Comparison of ENCODE assay signal across 24 mouse cellular contexts in the genomic region with DNA sequence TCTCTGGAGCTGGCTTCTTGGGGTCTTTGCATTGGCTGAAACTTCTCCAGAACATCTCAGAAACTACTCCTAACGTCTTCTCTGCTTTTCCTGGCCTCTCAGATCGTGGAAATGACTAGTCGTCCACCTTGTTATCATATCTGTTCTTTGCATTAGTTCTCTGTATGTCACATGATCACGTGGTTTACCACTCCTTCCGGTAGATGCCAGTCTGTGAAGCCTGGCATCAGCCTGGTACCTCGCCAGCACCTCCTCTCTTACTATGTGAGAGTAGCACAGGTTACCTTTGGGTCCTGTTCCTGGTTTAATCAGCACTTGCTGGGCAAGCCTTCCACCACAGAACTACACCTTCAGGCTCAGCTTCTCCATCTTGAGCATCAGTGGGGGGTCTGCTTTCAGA. TPM values are rescaled to one million over a fixed set of nuclear protein-coding genes. Genes with fewer than 3 reads are reported as not detected.
DNase-seq lines count a peak whose midpoint lies in the region; ATAC-seq and TF ChIP-seq lines count a peak whose summit lies in the region.
"Had no signal": no experiment of that assay in that cellular context is flagged by ENCODE, and none has a peak within 500 bp of the region (broad histone marks: within the 10 kb centered on the region; RNA-seq: fewer than 3 reads in every experiment).

No protein-coding gene starts in this region.

- peaks cover 6 to 7% of the 10 kb centered on the region in 2 experiments for H3K4me1 ChIP-seq in MEL (ENCODE audit: control insufficient read depth in 1 of 2, insufficient read depth in 2 of 2, low read length in 2 of 2)
- peaks cover 5% of the 10 kb centered on the region for H3K4me1 ChIP-seq in midbrain, embryonic 15.5 days

- WGBS in midbrain, embryonic 15.5 days = 93% methylated on average over 6 of the region's 6 CpGs

- H3K9me3 ChIP-seq in MEL (replicated peaks; ENCODE audit: insufficient read depth, low read length) = no peaks in the 10 kb centered on the region
- no peaks in the 10 kb centered on the region for H3K9me3 ChIP-seq in midbrain, embryonic 15.5 days
- H3K9me3 ChIP-seq: embryonic facial prominence, embryonic 12.5 days; heart, embryonic 15.5 days had no signal

- DNase-seq in MEL (ENCODE audit: low read depth, low spot score) = peak; percentile 42
- no peak for DNase-seq in frontal cortex, postnatal 25 days (ENCODE audit: low spot score in 2 of 2)
- DNase-seq in lung, postnatal 25 days (ENCODE audit: low spot score) = no peak
- DNase-seq in kidney, adult 8-10 months = no peak
- DNase-seq: adrenal gland, postnatal 10 days; cerebellum, adult 9-10 months; forebrain, postnatal 0 days; gastrocnemius, adult 2 months; heart, adult 2 months; heart, postnatal 4 days; kidney, adult 2 months; kidney, postnatal 25 days; lung, adult 18-20 months; right cerebral cortex, adult 18-20 months; thymus, postnatal 4 days had no signal

- TF ChIP-seq CTCF in C2C12 (IDR thresholded peaks at IDR 0.05; ENCODE audit: control insufficient read depth, insufficient read depth, insufficient read length) (no peak), MEL (IDR thresholded peaks at IDR 0.05 in 2 of 3, conservative IDR thresholded peaks at IDR 0.05 in 1 of 3; ENCODE audit: control insufficient read depth in 1 of 3, insufficient read depth in 1 of 3, low read depth in 2 of 3, low read length in 3 of 3, poor library complexity in 1 of 3, severe bottlenecking in 1 of 3) (no peak)

- H3K27me3 ChIP-seq in C2C12 (ENCODE audit: control insufficient read depth, insufficient read depth, insufficient read length) = no peaks in the 10 kb centered on the region
- no peaks in the 10 kb centered on the region for H3K27me3 ChIP-seq in MEL (ENCODE audit: control insufficient read depth in 1 of 2, insufficient read depth in 2 of 2, low read length in 2 of 2)
- H3K27me3 ChIP-seq in midbrain, embryonic 15.5 days (replicated peaks) = no peaks in the 10 kb centered on the region
- H3K27me3 ChIP-seq: embryonic facial prominence, embryonic 12.5 days; heart, embryonic 15.5 days had no signal

- no peak overlapping the region for H3ac ChIP-seq in C2C12 (ENCODE audit: control insufficient read depth, insufficient read length, low read depth)

- no peak overlapping the region for H3K4me2 ChIP-seq in midbrain, embryonic 15.5 days
- H3K4me2 ChIP-seq: embryonic facial prominence, embryonic 12.5 days; heart, embryonic 15.5 days; liver, embryonic 11.5 days had no signal

- TF ChIP-seq POLR2A in MEL (IDR thresholded peaks at IDR 0.05; ENCODE audit: control insufficient read depth in 1 of 2, insufficient read depth in 1 of 2, low read depth in 1 of 2, low read length in 2 of 2, poor library complexity in 1 of 2) = no peak

- no peak overlapping the region for H3K9ac ChIP-seq in MEL (ENCODE audit: control insufficient read depth, low read depth, low read length, poor library complexity, severe bottlenecking)
- H3K9ac ChIP-seq in midbrain, embryonic 15.5 days = no peak overlapping the region
- H3K9ac ChIP-seq: embryonic facial prominence, embryonic 12.5 days; forebrain, postnatal 0 days; heart, embryonic 15.5 days had no signal

- peak; percentile 59; a peak in 3 of 4 replicates for TF ChIP-seq EP300 in MEL (IDR thresholded peaks at IDR 0.05; ENCODE audit: low read depth in 1 of 2, low read length in 2 of 2)

- H3K4me3 ChIP-seq in C2C12 (ENCODE audit: insufficient read depth, poor library complexity, severe bottlenecking) (no peak overlapping the region), MEL (ENCODE audit: control insufficient read depth in 1 of 2, insufficient read depth in 1 of 2, low read depth in 2 of 2, low read length in 2 of 2) (peak overlapping the region in 1 of 2 experiments; percentile 37; a peak in 1 of 4 replicates)
- no peak overlapping the region for H3K4me3 ChIP-seq in midbrain, embryonic 15.5 days
- H3K4me3 ChIP-seq: embryonic facial prominence, embryonic 12.5 days; gastrocnemius, adult 2 months; heart, adult 2 months; heart, embryonic 15.5 days had no signal

- H3K79me3 ChIP-seq in C2C12 (ENCODE audit: low read depth) = peaks cover 16% of the 10 kb centered on the region

- ATAC-seq in granulocyte monocyte progenitor cell, adult 5-6 weeks (replicated peaks; ENCODE audit: poor library complexity, severe bottlenecking) = peak; percentile 44; the same call in 1 of the 2 replicates
- ATAC-seq in megakaryocyte-erythroid progenitor cell, adult 5-6 weeks (replicated peaks; ENCODE audit: low FRiP score, low TSS enrichment, poor library complexity, severe bottlenecking) = peak; percentile 86
- no peak for ATAC-seq in midbrain, embryonic 15.5 days (replicated peaks)
- ATAC-seq: forebrain, postnatal 0 days; midbrain, embryonic 16.5 days had no signal

- no peak for TF ChIP-seq RAD21 in MEL (IDR thresholded peaks at IDR 0.05; ENCODE audit: low read depth, low read length)

- no peak overlapping the region for H3K27ac ChIP-seq in MEL (ENCODE audit: control insufficient read depth, low read depth, low read length)
- H3K27ac ChIP-seq in midbrain, embryonic 15.5 days = no peak overlapping the region
- H3K27ac ChIP-seq: embryonic facial prominence, embryonic 12.5 days; gastrocnemius, adult 2 months; heart, adult 2 months; heart, embryonic 15.5 days; macrophage had no signal

- H3K36me3 ChIP-seq in C2C12 (ENCODE audit: control insufficient read depth, insufficient read depth) (no peaks in the 10 kb centered on the region), MEL (ENCODE audit: control insufficient read depth in 1 of 2, insufficient read depth in 2 of 2, low read length in 2 of 2) (peaks cover 0 to 7% of the 10 kb centered on the region in 2 experiments; a peak in 2 of 4 replicates)
- H3K36me3 ChIP-seq in midbrain, embryonic 15.5 days (replicated peaks) = no peaks in the 10 kb centered on the region
- H3K36me3 ChIP-seq: embryonic facial prominence, embryonic 12.5 days; heart, embryonic 15.5 days had no signal

- H3K79me2 ChIP-seq in C2C12 (ENCODE audit: control insufficient read depth, insufficient read depth) (peaks cover 65% of the 10 kb centered on the region), MEL (ENCODE audit: control insufficient read depth, insufficient read depth, low read length, poor library complexity) (no peaks in the 10 kb centered on the region)

TF ChIP-seq in C2C12, 6 proteins besides CTCF, POLR2A, EP300 and RAD21:
- no peak for TF ChIP-seq FOSL1 (IDR thresholded peaks at IDR 0.05; ENCODE audit: insufficient read depth, low read length, poor library complexity, severe bottlenecking)
- no peak for TF ChIP-seq CEBPB (IDR thresholded peaks at IDR 0.05; ENCODE audit: low read depth)
- peak; percentile 63 for TF ChIP-seq USF1 (IDR thresholded peaks at IDR 0.05; ENCODE audit: low read depth)
- TF ChIP-seq MAX (IDR thresholded peaks at IDR 0.05) = no peak
- no peak for TF ChIP-seq MYOG (IDR thresholded peaks at IDR 0.05; ENCODE audit: control insufficient read depth, extremely low read depth, insufficient read length)
- TF ChIP-seq MYOD1 (IDR thresholded peaks at IDR 0.05; ENCODE audit: control insufficient read depth, insufficient read length, low read depth) = no peak

TF ChIP-seq in MEL, 35 proteins besides CTCF, POLR2A, EP300 and RAD21 (continues in another document):
- TF ChIP-seq NELFE (IDR thresholded peaks at IDR 0.05; ENCODE audit: low read depth, low read length) (no peak), ETS1 (IDR thresholded peaks at IDR 0.05; ENCODE audit: low read depth, low read length) (peak; percentile 39; the same call in 1 of the 2 replicates), BHLHE40 (IDR thresholded peaks at IDR 0.05; ENCODE audit: borderline replicate concordance, low read depth, low read length) (peak; percentile 56; the same call in 1 of the 2 replicates), ELF1 (IDR thresholded peaks at IDR 0.05; ENCODE audit: low read depth, low read length) (0 out of 2 replicates have a peak, but pooled peaks have one; percentile 26), CHD1 (IDR thresholded peaks at IDR 0.05; ENCODE audit: low read depth, low read length) (no peak), SIN3A (IDR thresholded peaks at IDR 0.05; ENCODE audit: low read length) (0 out of 2 replicates have a peak, but pooled peaks have one; percentile 15), USF1 (IDR thresholded peaks at IDR 0.05; ENCODE audit: low read depth, low read length) (peak; percentile 89), MYB (IDR thresholded peaks at IDR 0.05; ENCODE audit: low read depth, low read length) (no peak), GABPA (IDR thresholded peaks at IDR 0.05; ENCODE audit: low read depth, low read length) (no peak), RCOR1 (IDR thresholded peaks at IDR 0.05; ENCODE audit: low read depth, low read length) (no peak), USF2 (IDR thresholded peaks at IDR 0.05; ENCODE audit: borderline replicate concordance in 1 of 2, insufficient read depth in 1 of 2, low read depth in 1 of 2, low read length in 2 of 2) (peak; percentile 27 to 65; a peak in 1 of 4 replicates), ZKSCAN1 (IDR thresholded peaks at IDR 0.05; ENCODE audit: low read depth, low read length) (no peak), TCF12 (IDR thresholded peaks at IDR 0.05; ENCODE audit: low read depth, low read length) (no peak), TAL1 (IDR thresholded peaks at IDR 0.05; ENCODE audit: low read length) (peak; percentile 29)

RNA-seq across cellular contexts. Expression of a gene that starts 25.9 kb away (rescaled TPM):
- polyA plus RNA-seq in C2C12 (2012; fragmentation: generic; extraction: Trizol) (24.3 TPM), MEL (2012; ENCODE audit: insufficient read depth in 1 of 2, insufficient read length in 2 of 2, low read depth in 1 of 2, low replicate concordance in 2 of 2, missing spikeins in 1 of 2) (10 to 100 TPM in 1 of 2 experiments, not detected in 1; 36.5 TPM)
- total RNA-seq in MEL (2012; rRNA removed) = 11.6 and 14.7 TPM in 2 replicates
- 9.3 and 10.7 TPM in 2 replicates for total RNA-seq in granulocyte monocyte progenitor cell, adult 5-6 weeks (2014; fragmentation: Nextera tagmentation)
- total RNA-seq in granulocyte monocyte progenitor cell, adult 5-6 weeks (2017) = 5.0 and 7.0 TPM in 2 replicates
- 24.0 and 27.8 TPM in 2 replicates for total RNA-seq in megakaryocyte-erythroid progenitor cell, adult 5-6 weeks (2014; fragmentation: Nextera tagmentation)
- total RNA-seq in megakaryocyte-erythroid progenitor cell, adult 5-6 weeks (2017) = 6.8 and 28.4 TPM in 2 replicates
- 63.5 and 68.6 TPM in 2 replicates for polyA plus RNA-seq in midbrain, embryonic 15.5 days (2015; fragmentation: Nextera tagmentation; extraction: Ambion mirVana)

RNA-seq across cellular contexts. Expression of a gene that starts 26.2 kb away (rescaled TPM):
- 16.7 TPM for polyA plus RNA-seq in C2C12 (2012; fragmentation: generic; extraction: Trizol)
- 20.2 and 23.8 TPM in 2 replicates for total RNA-seq in MEL (2012; rRNA removed)
- polyA plus RNA-seq in MEL (2012; ENCODE audit: insufficient read depth in 1 of 2, insufficient read length in 2 of 2, low read depth in 1 of 2, low replicate concordance in 2 of 2, missing spikeins in 1 of 2) = 10 to 100 TPM in 1 of 2 experiments, not detected in 1; 44.4 TPM
- 43.5 and 55.5 TPM in 2 replicates for total RNA-seq in granulocyte monocyte progenitor cell, adult 5-6 weeks (2014; fragmentation: Nextera tagmentation)
- total RNA-seq in granulocyte monocyte progenitor cell, adult 5-6 weeks (2017) = 65.5 and 85.7 TPM in 2 replicates
- 33.7 and 72.0 TPM in 2 replicates for total RNA-seq in megakaryocyte-erythroid progenitor cell, adult 5-6 weeks (2014; fragmentation: Nextera tagmentation)
- 33.2 and 69.5 TPM in 2 replicates for total RNA-seq in megakaryocyte-erythroid progenitor cell, adult 5-6 weeks (2017)
- polyA plus RNA-seq in midbrain, embryonic 15.5 days (2015; fragmentation: Nextera tagmentation; extraction: Ambion mirVana) = 115 and 127 TPM in 2 replicates
